Mouse (Mus musculus): ENCODE measurements around the gene Ptprn2. TPM values are rescaled to one million over a fixed set of nuclear protein-coding genes. Genes with fewer than 3 reads are reported as not detected.

The Ptprn2 gene
- polyA plus RNA-seq, 1 experiment, result 0.22 TPM

- Histone ChIP-seq H3ac (ENCODE audit: control insufficient read depth, insufficient read length) (no peak overlapping the region), H3K79me2 (ENCODE audit: control insufficient read depth, insufficient read depth) (no peaks in the 10 kb centered on the region), H3K27me3 (ENCODE audit: control insufficient read depth, insufficient read depth, insufficient read length) (peaks cover 6% of the 10 kb centered on the region), H3K4me2 (ENCODE audit: low read depth) (no peak overlapping the region), H3K36me3 (ENCODE audit: control insufficient read depth, insufficient read depth) (no peaks in the 10 kb centered on the region), H3K4me3 (no peak overlapping the region)
- TF ChIP-seq MYOG (IDR thresholded peaks at IDR 0.05; ENCODE audit: control insufficient read depth in 1 of 3, insufficient read depth in 1 of 3, insufficient read length in 2 of 3, low read depth in 2 of 3) (no peak), TCF3 (IDR thresholded peaks at IDR 0.05; ENCODE audit: insufficient read length, low read depth) (no peak), USF1 (IDR thresholded peaks at IDR 0.05; ENCODE audit: low read depth) (no peak), MYOD1 (IDR thresholded peaks at IDR 0.05; ENCODE audit: control insufficient read depth in 1 of 3, insufficient read length in 2 of 3, low read depth in 2 of 3) (no peak), TCF12 (IDR thresholded peaks at IDR 0.05; ENCODE audit: insufficient read depth, poor library complexity, severe bottlenecking) (no peak), POLR2A (IDR thresholded peaks at IDR 0.05; ENCODE audit: insufficient read length, low read depth) (no peak), REST (IDR thresholded peaks at IDR 0.05; ENCODE audit: insufficient read depth, insufficient read length) (no peak), E2F4 (IDR thresholded peaks at IDR 0.05; ENCODE audit: insufficient read depth) (no peak), MAX (IDR thresholded peaks at IDR 0.05; ENCODE audit: low read depth) (no peak), SRF (IDR thresholded peaks at IDR 0.05; ENCODE audit: control insufficient read depth, insufficient read length, low read depth) (no peak), CEBPB (IDR thresholded peaks at IDR 0.05; ENCODE audit: insufficient read depth, poor library complexity, severe bottlenecking) (no peak), POLR2AphosphoS2 (IDR thresholded peaks at IDR 0.05; ENCODE audit: insufficient read length, low read depth) (no peak)
Observed at GRCm38 (mm10) chr12:116483581-116483980, 1.9 kb upstream of the Ptprn2 start.

GRCm38 (mm10) chr12:116484991-116485390, 529 bp upstream of the Ptprn2 start:
- Histone ChIP-seq H3K4me2 (ENCODE audit: low read depth) (no peak overlapping the region), H3K4me3 (no peak overlapping the region), H3K27me3 (ENCODE audit: control insufficient read depth, insufficient read depth, insufficient read length) (peaks cover 6% of the 10 kb centered on the region), H3K36me3 (ENCODE audit: control insufficient read depth, insufficient read depth) (no peaks in the 10 kb centered on the region), H3K79me2 (ENCODE audit: control insufficient read depth, insufficient read depth) (no peaks in the 10 kb centered on the region), H3ac (ENCODE audit: control insufficient read depth, insufficient read length) (no peak overlapping the region)
- TF ChIP-seq USF1 (IDR thresholded peaks at IDR 0.05; ENCODE audit: low read depth) (no peak), MYOG (IDR thresholded peaks at IDR 0.05; ENCODE audit: control insufficient read depth in 1 of 3, insufficient read depth in 1 of 3, insufficient read length in 2 of 3, low read depth in 2 of 3) (no peak), MAX (IDR thresholded peaks at IDR 0.05; ENCODE audit: low read depth) (no peak), E2F4 (IDR thresholded peaks at IDR 0.05; ENCODE audit: insufficient read depth) (no peak), POLR2AphosphoS2 (IDR thresholded peaks at IDR 0.05; ENCODE audit: insufficient read length, low read depth) (no peak), SRF (IDR thresholded peaks at IDR 0.05; ENCODE audit: control insufficient read depth, insufficient read length, low read depth) (no peak)

- TF ChIP-seq TCF12 (IDR thresholded peaks at IDR 0.05; ENCODE audit: insufficient read depth, poor library complexity, severe bottlenecking) (no peak), SRF (IDR thresholded peaks at IDR 0.05; ENCODE audit: control insufficient read depth, insufficient read length, low read depth) (no peak), REST (IDR thresholded peaks at IDR 0.05; ENCODE audit: insufficient read depth, insufficient read length) (no peak), MAX (IDR thresholded peaks at IDR 0.05; ENCODE audit: low read depth) (no peak)
- Histone ChIP-seq H3ac (ENCODE audit: control insufficient read depth, insufficient read length) (no peak overlapping the region), H3K4me3 (no peak overlapping the region), H3K79me2 (ENCODE audit: control insufficient read depth, insufficient read depth) (no peaks in the 10 kb centered on the region), H3K4me2 (ENCODE audit: low read depth) (no peak overlapping the region), H3K36me3 (ENCODE audit: control insufficient read depth, insufficient read depth) (no peaks in the 10 kb centered on the region), H3K27me3 (ENCODE audit: control insufficient read depth, insufficient read depth, insufficient read length) (peaks cover 6% of the 10 kb centered on the region)
Observed at GRCm38 (mm10) chr12:116486404-116486730, 847 bp downstream of the Ptprn2 start.

GRCm38 (mm10) chr12:116488836-116489235, 3.3 kb downstream of the Ptprn2 start:
- TF ChIP-seq MAX (IDR thresholded peaks at IDR 0.05; ENCODE audit: low read depth) (no peak), TCF12 (IDR thresholded peaks at IDR 0.05; ENCODE audit: insufficient read depth, poor library complexity, severe bottlenecking) (no peak), POLR2A (IDR thresholded peaks at IDR 0.05; ENCODE audit: insufficient read length, low read depth) (no peak), SRF (IDR thresholded peaks at IDR 0.05; ENCODE audit: control insufficient read depth, insufficient read length, low read depth) (no peak), MYOD1 (IDR thresholded peaks at IDR 0.05; ENCODE audit: control insufficient read depth in 1 of 3, insufficient read length in 2 of 3, low read depth in 2 of 3) (no peak), TCF3 (IDR thresholded peaks at IDR 0.05; ENCODE audit: insufficient read length, low read depth) (no peak), E2F4 (IDR thresholded peaks at IDR 0.05; ENCODE audit: insufficient read depth) (no peak), POLR2AphosphoS2 (IDR thresholded peaks at IDR 0.05; ENCODE audit: insufficient read length, low read depth) (no peak), USF1 (IDR thresholded peaks at IDR 0.05; ENCODE audit: low read depth) (no peak), MYOG (IDR thresholded peaks at IDR 0.05; ENCODE audit: control insufficient read depth in 1 of 3, insufficient read depth in 1 of 3, insufficient read length in 2 of 3, low read depth in 2 of 3) (no peak), CEBPB (IDR thresholded peaks at IDR 0.05; ENCODE audit: insufficient read depth, poor library complexity, severe bottlenecking) (no peak), REST (IDR thresholded peaks at IDR 0.05; ENCODE audit: insufficient read depth, insufficient read length) (no peak)
- H3ac ChIP-seq (ENCODE audit: control insufficient read depth, insufficient read length), result no peak overlapping the region
- H3K27me3 ChIP-seq (ENCODE audit: control insufficient read depth, insufficient read depth, insufficient read length), result peaks cover 6% of the 10 kb centered on the region
- H3K4me2 ChIP-seq (ENCODE audit: low read depth), result no peak overlapping the region
- no peaks in the 10 kb centered on the region for H3K79me2 ChIP-seq (ENCODE audit: control insufficient read depth, insufficient read depth)
- H3K4me3 ChIP-seq, result no peak overlapping the region
- no peaks in the 10 kb centered on the region for H3K36me3 ChIP-seq (ENCODE audit: control insufficient read depth, insufficient read depth)

GRCm38 (mm10) chr12:116490575-116491356, 5.2 kb downstream of the Ptprn2 start:
- H3K4me3 ChIP-seq, result no peak overlapping the region
- H3K36me3 ChIP-seq (ENCODE audit: control insufficient read depth, insufficient read depth), result no peaks in the 10 kb centered on the region
- no peaks in the 10 kb centered on the region for H3K79me2 ChIP-seq (ENCODE audit: control insufficient read depth, insufficient read depth)
- H3K4me2 ChIP-seq (ENCODE audit: low read depth), result no peak overlapping the region
- H3K27me3 ChIP-seq (ENCODE audit: control insufficient read depth, insufficient read depth, insufficient read length), result peaks cover 4% of the 10 kb centered on the region
- H3ac ChIP-seq (ENCODE audit: control insufficient read depth, insufficient read length), result no peak overlapping the region
- TF ChIP-seq MAX (IDR thresholded peaks at IDR 0.05; ENCODE audit: low read depth) (no peak), USF1 (IDR thresholded peaks at IDR 0.05; ENCODE audit: low read depth) (no peak), CEBPB (IDR thresholded peaks at IDR 0.05; ENCODE audit: insufficient read depth, poor library complexity, severe bottlenecking) (no peak), POLR2AphosphoS2 (IDR thresholded peaks at IDR 0.05; ENCODE audit: insufficient read length, low read depth) (no peak), SRF (IDR thresholded peaks at IDR 0.05; ENCODE audit: control insufficient read depth, insufficient read length, low read depth) (no peak), TCF12 (IDR thresholded peaks at IDR 0.05; ENCODE audit: insufficient read depth, poor library complexity, severe bottlenecking) (no peak), POLR2A (IDR thresholded peaks at IDR 0.05; ENCODE audit: insufficient read length, low read depth) (no peak), TCF3 (IDR thresholded peaks at IDR 0.05; ENCODE audit: insufficient read length, low read depth) (no peak), MYOD1 (IDR thresholded peaks at IDR 0.05; ENCODE audit: control insufficient read depth in 1 of 3, insufficient read length in 2 of 3, low read depth in 2 of 3) (no peak), E2F4 (IDR thresholded peaks at IDR 0.05; ENCODE audit: insufficient read depth) (no peak), MYOG (IDR thresholded peaks at IDR 0.05; ENCODE audit: control insufficient read depth in 1 of 3, insufficient read depth in 1 of 3, insufficient read length in 2 of 3, low read depth in 2 of 3) (no peak), REST (IDR thresholded peaks at IDR 0.05; ENCODE audit: insufficient read depth, insufficient read length) (no peak)
